Mouse (Mus musculus) adrenal gland (tissue): ENCODE measurements around the gene Tmprss7.

Source experiments
- intact Hi-C: fragments of 180-260 bp; cut with DNase I; formaldehyde crosslinking; loops from one replicate; pipeline ENCODE4 v1.15.1; 2025
- long read RNA-seq, 2 experiments: library from polyadenylated mRNA; unstranded; transcript quantifications; one replicate each; pipeline ENCODE4 v2.0.0; 2020; ENCODE audit warnings: borderline replicate concordance in 1 of 2; ENCODE audit not compliant: insufficient replicate concordance in 1 of 2

Gene Tmprss7
- long read RNA-seq, experiment 1, result 0 reads
- long read RNA-seq, experiment 2, result 0 reads

DNA sequence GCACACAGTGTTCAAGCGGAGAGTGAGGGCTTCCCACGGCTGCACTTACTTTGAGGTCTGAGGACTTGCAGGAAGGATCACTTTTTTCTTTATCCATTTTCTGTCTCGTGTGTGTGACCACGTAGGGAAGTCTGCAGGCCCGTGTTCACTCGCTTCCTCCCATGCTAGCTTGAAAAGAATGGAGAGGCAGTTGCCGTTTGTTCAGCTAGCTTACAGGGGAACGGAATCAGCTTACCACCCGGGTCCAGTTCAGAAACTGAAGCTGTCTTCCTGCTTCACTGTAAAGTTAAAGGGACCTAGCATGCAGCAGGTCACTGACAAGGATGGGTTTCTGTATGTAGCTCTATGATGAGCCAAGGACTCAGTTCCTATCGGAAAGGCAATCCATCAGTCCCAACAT lies at the start of gene Tmprss7:
Gene Tmprss7, minus strand, starts transcription at position 101 of the 400 bp plus-strand sequence.
- intact Hi-C loops, result no loop called here

DNA sequence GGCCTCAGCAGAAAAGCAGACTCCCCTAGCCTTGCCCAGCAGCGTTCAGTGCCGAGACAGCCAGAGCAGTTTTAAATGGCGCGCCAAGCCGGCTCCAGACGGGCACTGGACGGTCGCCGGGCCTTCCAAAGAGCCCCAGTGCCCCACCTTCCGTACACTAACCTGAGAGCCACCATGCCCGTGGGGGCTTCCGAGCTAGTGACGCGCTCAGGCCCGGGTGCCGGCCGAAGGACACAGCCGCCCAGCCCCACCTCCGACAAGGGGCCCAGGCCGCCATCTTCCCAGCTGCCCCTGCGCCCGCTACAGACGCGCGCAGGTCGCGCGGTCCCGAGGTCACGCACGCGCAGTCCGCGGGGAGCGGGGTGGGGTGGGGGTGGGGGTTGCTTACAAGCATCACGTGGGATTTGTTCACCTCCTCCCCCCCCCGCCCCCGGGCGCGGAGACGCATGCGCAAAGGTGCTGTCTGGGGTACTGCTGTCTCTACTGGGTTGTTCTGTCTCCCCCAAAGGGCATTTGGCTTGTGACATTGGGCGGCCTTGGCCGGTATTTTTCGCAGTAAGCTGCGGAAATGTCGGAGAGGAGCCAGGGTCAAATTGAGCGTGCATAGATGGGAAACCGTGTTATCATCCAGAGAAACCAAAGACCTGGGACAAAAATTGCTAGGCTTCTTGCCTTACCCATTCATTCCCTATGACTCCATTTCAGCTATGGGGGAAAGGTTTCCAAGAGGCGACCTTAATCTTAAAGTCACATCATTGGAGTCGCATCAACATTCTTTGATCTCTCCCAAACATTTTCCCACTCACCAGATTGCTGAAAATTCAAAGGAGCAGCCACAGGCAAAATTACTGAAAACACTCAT lies 49.4 kb upstream of the Tmprss7 start, which contains the start of gene Abhd10:
Gene Abhd10, minus strand, starts transcription at position 341 of the 862 bp plus-strand sequence.
- intact Hi-C loops, result no loop called here

DNA sequence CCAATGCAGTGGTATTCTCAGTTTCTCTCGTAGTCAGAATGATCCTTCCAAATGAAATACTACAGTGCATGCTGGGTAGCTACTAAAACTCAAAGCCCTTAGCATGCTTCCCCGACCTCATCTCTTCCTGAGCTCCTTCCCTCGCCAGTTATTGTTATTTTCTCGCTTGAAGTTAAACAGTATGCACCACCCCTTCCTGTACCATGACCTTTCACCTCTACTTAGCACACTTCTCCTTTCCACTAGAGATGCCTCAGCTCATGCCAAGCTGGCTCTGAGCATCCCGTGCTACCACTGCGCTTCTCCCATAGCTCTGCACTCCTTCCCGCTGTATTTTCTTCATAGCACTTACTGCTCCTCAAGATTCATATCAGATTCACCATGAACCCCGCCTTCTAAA lies 44.4 kb upstream of the Tmprss7 start:
- intact Hi-C loops, result loop anchor here (5.0 kb wide), 1 partner anchor 51 kb away; no protein-coding TSS in a partner anchor

DNA sequence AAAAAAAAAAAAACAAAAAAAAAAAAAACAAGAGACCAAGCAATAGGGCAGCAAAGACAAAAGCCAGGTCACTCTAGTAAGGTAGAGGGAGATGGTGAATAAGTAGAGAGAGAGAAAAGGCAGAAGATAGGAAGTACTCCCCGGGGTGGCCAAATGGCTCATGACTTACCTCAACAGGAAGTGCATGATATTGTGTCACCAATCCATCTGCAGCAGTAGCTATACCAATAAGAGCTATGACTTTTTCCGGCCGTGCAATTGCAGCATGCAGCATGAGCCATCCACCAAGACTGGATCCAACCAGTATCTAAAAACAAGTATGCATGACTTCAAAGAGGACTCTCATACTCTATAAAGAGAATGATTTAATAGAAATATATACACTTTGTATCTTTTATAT lies 43.3 kb upstream of the Tmprss7 start:
- intact Hi-C loops, result loop anchor here (5.0 kb wide), 1 partner anchor 49 kb away; no protein-coding TSS in a partner anchor

DNA sequence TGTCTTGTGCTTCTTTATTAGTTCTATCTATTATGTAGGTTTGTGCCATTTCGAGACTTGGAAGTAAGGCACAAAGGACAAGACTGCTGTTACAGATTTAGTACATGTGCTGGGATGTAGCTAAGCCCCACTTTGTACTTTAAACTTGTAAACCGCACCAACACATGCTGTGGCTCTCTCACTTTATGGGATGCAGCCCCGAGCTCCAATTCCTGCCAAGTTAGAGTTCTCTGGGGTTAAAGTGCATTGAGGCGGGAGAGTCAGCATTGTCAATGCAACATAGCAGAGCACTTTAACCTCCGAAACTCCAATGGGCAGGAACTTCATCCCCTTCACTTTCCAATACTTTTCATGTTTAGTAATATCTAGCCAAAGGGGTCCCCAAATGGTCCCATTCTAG lies 35.7 kb upstream of the Tmprss7 start:
- intact Hi-C loops, result no loop called here

DNA sequence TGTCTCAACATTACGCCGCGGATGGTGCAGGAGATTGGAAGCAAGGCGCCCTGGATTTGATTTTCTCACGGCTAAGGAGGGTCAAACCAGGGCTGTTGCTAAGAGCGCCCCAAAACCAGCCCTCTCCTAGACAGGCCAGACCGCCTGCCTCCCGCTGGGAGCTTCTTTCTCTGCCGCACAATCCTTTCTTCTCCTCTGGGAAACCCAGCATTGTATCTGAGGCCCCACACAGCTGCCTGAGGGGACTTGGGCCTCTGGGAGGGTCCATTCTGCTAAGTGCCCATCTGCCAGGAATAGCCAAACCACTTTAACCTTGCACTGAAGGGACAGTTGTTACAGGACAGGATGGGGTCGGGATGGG lies 31.3 kb upstream of the Tmprss7 start:
- intact Hi-C loops, result no loop called here

DNA sequence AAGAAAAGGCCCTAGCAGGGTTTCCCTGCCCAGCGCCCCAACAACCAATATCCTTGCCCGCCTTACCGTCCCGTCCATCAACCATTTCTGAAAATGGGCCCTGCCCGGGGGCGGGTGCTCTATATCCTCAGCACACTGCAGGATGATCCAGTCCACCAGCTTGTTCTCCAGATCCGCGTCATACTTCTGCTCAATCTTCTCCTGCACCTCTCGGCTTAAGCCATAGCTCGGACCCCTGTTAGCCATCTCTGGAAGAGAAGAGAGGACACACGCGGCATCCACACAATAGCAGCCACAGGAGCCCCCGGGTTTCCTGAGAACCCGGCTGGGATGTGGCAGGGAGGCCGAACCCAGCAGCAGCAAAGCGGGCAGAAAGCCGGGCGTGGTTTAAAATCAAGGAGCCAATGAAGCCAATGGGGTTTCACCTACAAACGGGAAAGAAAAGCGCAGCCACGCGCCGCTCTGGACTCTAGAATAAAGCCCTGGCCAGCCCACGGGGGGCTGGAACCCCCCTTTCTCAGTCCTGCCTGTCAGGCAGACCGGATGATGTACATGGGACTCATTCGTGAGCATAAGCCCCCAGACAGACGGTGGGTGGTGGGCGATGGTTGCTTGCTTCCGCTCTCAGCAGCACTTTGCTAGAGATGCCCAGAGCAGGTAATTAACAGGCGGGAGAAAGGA lies 30.7 kb upstream of the Tmprss7 start, which contains the start of gene Tagln3:
Gene Tagln3, minus strand, starts transcription at position 548 of the 681 bp plus-strand sequence.
- intact Hi-C loops, result no loop called here

DNA sequence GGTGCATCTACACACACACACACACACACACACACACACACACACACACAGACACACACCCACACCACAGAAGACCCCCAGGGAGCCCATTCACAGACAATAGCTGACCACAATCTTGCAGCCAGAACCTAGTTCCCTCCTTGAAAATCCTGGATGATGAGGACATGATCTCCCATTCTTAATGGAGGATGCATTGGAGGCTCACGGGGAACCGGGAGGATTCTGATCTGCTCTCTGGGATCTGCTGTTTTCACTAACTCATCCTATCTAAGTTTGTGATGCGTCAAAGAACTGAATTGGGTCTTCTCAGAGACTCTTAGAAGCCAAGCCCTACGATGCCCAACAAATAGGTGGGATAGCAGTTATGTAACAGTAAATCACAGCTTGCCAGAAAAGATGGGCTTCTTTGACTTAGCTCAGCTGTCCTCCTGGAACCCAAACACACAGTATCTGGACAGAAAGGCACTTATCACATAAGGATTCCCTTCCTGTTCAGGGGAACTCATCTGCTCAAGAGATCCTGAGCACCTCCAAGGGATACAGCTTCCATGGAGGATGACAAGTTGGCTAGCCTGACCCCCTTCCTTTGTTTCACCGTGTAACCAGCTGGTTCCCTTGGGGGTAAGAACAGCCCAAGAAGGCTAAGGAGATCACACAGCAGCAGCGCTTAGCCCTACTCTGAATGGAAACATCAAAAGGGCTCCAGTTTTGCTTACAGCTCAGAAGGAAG lies 29.9 kb upstream of the Tmprss7 start:
- intact Hi-C loops, result no loop called here

DNA sequence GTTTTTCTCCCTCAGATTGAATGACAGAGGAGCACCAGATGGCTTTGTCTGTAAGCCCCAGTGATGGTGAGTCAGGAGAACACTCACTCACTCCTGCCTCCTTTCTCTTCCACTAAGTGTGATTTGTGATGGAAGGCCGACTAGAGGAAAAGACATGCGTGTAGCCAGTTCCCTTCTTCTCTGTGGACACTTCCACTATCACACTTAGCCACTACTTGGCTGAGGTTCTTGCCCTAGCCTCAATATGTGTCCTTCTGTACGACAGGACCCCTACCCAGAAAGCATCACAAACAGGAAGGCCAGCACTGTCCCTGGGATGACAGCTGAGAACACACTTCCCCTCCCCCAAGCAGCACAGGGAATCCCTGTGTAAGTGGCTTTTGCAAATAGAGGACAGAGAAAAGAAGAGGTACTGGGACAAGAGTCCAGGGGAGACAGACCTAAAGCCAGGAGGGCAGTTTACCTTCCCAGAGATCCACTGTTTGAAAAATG lies 29.0 kb upstream of the Tmprss7 start:
- intact Hi-C loops, result no loop called here

DNA sequence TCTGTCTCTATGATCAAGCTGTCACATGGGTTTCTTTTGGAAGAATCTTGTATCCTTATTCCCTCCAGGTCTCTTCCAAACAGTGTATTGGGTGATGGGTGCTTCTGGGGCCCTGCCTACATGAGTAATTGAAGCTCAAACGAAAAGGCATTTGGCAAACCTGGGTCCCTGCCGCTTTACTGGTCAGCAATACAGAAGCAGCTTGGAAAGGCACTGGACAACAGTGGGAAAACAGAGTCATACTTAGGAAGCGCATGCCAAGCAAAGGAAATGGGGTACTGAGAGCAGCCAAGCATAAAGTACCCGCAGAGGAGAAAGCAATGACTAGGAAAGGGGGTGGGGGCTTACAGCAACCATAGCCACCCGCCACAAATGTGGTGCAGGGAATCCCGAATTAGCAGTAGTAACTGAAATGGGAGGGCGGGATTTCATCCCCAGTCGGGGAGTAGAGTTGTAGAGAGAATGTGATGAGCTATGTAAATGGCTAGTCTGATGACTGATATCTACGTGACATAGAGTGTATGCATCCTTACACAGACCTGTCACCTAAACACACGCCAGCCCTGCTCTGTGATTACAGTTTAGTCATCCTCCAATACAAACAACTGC lies 26.7 kb upstream of the Tmprss7 start:
- intact Hi-C loops, result no loop called here

DNA sequence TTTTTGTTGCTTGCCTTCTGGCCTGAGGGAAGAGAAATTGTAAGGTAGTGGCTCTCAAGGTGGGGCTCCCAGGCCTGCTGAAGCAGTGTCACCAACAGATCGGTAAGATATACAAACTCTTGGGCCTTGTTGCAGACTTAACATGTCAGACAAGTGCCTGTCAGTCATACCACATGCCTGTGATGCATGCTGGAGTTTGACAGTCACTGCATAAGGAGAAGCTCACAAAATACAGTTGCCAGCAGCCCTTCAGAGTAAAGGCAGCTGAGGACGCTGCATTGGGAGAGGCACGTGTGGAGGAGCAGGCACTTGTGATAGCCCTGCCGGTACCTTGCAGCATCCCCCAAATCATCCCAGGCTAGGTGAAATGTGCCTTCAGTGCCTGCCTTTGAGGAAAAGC lies 24.8 kb upstream of the Tmprss7 start:
- intact Hi-C loops, result no loop called here

DNA sequence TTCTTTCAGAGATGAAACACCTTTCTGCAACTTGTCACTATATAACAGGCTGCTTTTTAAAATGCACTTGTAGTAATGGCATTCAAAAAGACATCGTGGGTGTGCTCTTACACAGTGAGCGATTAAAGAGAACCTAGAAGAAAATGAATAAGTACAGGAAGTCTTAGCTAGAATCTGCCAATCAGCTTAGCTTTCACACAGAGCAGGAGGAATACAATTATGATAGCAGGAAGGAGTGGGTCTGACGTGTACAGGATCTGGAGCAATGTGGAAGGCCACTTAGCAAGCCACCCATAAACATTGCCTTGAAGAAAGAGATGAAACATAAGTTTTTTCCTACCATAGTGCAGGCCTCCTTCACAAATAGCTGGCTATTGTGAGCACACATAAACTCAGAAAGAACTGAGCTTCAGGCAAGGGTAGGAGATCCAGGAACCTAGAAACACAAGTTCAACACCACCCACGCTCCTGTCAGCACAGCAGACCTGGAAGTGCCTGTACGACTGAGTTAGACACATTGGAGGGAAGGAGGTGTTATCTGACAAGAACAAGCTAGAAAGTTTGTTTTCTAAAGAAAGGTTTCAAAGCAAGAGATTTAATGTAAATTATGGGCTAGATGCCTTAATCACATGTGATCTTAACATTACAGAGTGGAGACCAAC lies 21.2 kb upstream of the Tmprss7 start:
- intact Hi-C loops, result no loop called here

DNA sequence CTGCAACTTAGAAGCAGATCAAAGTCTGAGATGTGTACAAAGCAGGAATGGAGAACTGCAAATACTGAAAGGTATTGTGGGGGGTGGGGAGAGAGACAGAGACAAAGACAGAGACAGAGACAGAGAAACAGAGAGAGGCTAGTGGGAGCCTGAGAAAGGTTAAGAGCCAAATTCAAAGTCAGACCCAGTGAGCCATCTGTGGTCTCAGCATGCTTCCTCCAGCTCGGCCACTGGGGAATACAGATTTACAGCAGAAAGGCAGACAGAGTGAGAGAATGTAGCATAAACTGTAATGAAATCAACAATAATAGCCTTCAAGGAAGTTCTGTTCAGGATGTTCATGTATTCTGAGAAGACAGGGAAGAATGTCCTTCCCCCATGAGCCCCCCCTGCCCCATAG lies 20.4 kb upstream of the Tmprss7 start:
- intact Hi-C loops, result no loop called here

DNA sequence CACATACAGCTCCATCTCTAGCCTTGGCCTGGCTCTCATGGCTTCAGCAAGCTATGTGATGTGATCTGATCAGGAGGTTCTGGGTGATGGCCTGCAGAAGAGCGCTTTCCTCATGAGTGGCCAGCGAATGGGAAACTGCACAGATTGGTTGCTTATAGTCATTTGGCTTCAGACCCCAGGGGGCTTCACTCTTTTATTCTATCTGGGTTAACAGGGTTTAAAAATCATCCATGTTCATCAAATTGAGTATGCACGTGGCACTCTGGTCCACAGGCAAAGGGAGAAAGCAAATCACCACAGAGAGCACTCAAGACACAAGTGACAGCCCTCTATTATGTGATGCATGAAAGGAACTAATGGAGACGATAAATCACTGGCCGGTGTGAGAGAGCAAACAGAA lies 19.8 kb upstream of the Tmprss7 start:
- intact Hi-C loops, result no loop called here

DNA sequence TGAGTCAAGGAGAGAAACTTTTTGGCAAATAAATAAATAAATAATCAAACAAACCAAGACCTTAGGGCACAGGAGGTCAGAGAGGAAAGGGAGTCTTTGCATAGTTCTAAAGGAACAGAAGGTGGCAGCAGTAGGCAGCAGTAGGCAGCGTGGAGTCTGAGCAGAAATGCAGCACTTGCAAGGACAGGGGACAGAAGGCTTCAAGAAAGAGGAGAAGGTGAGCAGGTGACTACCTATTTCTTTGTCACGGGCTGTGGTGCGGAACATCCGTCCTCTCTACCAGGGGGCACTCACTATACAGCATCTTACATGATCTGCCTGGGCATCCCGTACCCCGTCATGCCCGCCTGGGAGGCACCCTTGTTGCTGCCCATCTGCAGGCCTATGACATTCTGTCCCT lies 17.8 kb upstream of the Tmprss7 start:
- intact Hi-C loops, result no loop called here

DNA sequence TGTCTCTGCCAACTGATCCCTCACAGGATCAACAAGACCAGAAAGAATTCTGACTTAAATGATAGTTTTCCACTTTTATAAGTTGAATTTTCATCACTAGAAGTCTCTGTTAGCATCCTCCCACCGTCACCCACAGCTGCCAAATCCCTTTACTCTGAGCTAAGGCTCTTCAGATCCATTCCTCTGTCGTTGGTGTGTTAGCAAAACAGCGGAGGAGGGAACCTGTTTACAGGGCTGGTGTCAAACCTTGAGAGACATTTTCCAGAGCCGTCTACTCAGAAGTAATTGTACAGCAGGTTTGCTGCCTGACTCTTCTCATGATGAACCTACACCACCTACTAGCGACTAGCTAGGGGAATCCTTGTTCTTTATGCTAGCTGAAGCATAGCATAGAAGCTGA lies 5.8 kb upstream of the Tmprss7 start:
- intact Hi-C loops, result no loop called here

DNA sequence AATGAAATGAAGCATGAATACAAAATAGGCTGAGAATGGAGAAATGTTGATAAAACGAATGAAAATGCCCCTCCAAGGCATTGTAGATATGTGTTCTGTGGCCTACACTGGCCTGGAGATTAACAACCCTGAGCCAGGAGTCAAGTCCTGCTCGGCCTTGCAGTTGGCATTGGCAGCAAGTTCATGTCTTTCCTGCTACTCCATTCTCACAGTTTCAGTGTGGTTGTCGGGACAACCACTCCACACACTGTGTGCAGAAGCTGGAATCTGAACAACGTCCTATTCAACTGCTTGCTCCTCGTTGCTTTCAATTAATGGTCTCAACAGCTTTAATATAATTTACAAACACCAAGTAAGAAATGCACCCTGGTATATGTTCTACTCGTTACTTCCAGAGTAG lies 4.5 kb upstream of the Tmprss7 start:
- intact Hi-C loops, result no loop called here

DNA sequence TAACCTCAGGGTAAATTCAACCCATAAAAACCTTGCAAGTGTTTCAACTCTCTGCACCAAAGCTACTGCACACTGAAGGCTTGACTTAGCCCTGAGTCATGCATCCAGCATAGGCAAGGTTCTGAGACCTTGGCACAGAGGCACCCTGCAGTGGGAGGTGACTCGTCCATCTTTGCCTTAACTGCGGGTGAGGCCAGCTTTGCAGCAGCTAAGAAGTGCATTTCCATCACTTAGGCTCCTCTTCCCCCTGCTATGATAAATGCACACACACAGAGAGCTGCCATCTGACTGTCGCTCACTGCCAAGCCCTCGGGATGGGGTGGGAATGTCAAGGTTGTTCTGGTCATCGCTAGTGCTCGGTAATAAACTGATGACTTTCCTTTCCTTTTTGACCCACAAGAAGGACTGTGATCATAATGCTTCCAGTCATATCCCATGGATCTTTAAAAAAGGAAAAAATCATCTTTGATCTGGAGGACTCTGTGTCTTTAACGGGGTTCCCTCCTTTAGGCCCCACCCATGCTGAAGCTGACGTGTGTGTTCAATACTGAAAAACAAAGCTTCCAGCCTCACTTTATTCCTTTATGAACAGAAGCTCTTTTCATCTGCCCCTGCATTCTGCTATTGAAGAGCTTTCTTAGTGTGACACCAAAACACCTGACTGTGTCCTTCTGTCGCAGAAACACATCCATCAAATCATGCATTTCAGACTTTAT lies 2.1 kb upstream of the Tmprss7 start:
- intact Hi-C loops, result no loop called here

DNA sequence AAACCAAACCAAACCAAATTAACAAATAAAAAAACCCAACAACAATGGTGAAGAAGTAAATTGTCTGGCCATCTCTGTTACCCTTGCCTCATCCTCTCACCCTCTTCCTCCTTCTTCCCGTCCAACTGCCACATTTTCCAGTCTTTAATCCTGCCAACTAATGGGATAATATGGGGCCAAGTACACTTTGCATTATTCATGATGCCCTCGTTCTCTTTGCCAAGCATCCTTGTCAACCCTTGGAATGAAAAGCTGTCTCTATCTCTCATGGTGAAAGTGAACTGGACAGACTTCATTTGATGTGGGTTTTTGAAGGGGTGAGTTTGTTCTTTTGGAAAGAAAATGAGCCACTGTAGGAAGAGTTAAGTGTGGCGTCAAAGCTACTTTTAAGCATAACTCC lies 607 bp downstream of the Tmprss7 start:
- intact Hi-C loops, result no loop called here

DNA sequence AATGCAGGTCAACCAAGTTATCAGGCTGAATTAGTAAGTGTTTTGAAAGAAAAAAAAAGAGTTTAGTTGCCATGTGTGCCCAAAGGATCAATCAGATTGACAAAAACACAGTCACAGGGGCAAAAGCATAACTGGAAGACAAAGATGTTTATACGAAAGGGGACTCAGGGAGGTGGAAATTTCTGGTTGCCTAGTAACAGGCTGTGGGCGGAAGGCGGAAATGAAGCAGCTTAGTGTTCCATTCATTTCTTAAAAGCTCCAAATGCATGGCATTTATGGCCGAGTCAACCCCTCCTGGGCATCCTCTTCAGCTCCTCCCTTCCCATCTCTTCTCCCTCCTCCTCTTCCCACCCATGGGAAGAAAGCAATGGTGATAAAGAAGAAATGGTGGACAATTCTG lies 3.3 kb downstream of the Tmprss7 start:
- intact Hi-C loops, result no loop called here
